Mouse (Mus musculus) erythroid progenitor cell, adult 5-6 weeks (primary cell): Measurements from ENCODE around the gene Snrpc. TPM values are rescaled to one million over a fixed set of nuclear protein-coding genes. Genes with fewer than 3 reads are reported as not detected.

Source experiments
- ATAC-seq: replicated peaks from 2 replicates; pipeline ENCODE4 v1.8.0; 2016; ENCODE audit warnings: moderate number of reproducible peaks, mild to moderate bottlenecking, moderate TSS enrichment, inconsistent platforms; ENCODE audit not compliant: poor library complexity, low FRiP score, severe bottlenecking
- total RNA-seq, 2 experiments: library from RNA; stranded (forward) in 1 of 2; stranded (reverse) in 1 of 2; fragments of 150-400 nt in 1 of 2; fragments of 186-747, 209-891 nt in 1 of 2; gene quantifications; 2 replicates each; pipeline versions ENCODE4 v1.2.3 to v1.2.4; 2015 to 2017; ENCODE audit warnings: low replicate concordance in 2 of 2

The Snrpc gene
- total RNA-seq, 2 experiments from 2014 or later: 29.2 to 80.1 TPM

DNA sequence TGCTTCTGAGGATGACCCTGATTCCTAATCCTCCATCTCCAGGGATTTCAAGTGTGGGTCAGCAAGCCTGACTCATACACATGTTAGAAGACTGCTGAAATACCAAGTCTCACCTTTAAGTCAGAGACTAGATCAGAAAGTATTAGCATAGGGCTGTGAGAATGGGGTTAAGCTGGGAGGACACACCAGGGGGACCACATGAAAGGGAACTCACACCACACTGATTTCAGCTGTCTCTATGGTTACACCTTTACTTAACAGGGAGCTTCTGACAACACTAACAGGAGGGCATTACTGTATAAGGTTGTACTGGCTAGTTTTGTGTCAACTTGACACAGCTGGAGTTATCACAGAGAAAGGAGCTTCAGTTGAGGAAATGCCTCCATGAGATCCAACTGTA lies 23.3 kb upstream of the Snrpc start:
- ATAC-seq: no peak

DNA sequence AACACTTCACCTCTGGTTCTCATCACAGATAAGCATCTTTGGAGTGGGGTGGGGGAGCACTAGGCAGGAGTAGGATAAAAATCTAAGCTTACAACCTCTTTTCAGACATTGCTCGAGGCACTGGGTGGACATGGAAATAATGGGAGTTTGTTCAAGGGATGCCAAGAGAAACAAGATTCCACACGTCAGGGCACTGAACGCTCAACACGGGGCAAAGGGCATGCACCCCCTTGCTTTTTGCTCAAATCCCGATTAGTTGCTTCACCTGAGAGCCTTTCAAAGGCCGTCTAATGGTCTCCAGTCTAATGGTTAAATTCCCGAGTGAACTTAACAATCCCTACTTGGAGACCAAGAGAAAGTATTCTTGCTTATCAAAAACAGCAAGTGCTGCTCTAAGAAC lies 18.9 kb upstream of the Snrpc start:
- no peak for ATAC-seq

DNA sequence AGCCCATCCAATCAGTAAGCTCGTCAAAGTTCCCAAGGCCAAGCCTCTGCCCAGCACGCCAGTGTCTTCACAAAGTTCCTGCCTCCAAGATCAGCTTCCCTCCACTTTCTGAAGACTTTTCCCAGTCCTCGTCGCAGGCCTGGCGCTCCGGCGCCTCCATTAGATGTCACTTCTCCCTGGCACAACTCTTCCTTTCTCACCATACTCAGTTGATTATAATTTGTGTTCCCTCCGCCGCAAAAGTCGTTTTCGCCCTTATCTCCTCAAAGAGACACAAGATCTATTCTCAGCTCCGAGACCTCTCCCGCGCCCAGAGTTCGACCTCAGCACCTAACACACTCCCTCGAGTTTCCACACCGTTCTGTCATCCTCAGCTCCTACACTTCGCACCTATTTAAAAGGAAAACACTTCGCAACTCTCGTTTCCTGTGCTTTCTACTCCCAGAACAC lies 18.4 kb upstream of the Snrpc start:
- peak; percentile 32; the same call in 1 of the 2 replicates for ATAC-seq

DNA sequence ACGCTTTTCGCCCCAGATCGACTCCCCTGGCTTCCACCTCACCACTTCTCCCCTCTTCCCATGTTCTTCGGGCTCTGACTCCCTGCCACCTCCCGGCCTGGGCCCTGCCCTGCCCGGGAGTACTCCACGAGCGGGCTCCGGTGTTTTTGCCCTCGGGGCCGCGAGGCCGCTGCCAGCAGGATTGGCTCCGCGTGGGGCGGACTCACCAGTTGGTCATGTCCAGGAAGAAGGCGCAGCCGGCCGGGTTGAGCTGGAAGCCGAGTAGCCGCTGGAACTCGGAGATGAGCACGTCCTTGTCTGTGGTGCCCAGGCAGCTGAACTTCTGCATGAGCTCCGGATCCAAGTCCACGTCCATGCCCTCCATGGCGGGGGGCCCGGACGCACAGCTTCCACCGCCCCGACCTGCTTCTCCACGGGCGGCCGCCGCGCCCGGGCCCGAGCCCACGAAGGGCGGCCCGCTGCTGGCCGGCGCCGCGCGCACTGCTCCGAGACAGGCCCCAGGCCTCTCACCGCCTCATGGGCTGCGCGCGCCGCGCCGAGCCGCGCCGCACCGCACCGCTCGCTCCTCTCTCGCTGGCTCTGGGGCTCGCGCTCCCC lies 17.9 kb upstream of the Snrpc start:
- ATAC-seq: peak; percentile 11

DNA sequence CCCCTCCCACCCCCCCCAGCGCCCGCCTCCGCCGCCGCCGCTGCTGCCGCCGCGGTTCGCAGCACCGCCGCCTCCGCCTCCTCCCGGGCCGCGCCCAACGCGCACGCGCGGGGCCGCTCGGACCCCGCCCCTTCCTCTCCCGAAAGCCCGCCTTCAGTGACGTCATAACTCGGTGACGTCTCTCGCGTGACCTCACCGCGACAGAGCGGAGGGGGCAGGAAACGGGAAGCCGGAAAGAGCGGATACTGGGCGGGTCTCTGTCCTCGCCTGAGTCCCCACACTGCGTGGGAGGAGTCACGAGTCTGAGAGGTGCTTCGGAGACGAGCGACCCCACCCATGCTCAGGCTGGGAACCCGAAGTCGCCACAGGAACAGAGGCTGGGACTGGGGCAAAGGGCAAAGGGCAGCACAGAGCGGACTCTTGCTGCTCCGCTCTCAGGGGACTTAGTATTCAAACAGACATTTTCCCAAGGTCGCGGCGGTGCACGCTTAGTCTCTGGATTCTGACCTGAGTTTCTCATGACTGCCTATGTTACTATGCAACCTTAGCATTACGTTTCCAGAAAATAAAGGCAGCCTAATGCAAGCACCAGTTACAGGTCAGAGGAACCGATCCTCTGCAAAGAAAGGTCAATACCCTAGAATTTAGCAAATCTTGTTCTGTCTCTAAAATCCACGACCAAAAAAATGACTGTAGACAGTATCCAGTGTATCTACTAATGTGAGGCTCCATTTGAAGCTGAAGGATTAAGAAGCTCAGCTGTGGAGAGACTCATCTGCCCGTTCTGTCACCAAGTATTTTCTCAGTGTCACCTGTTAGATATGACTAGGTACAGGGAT lies 17.2 kb upstream of the Snrpc start, which contains the start of gene D17Wsu92e:
D17Wsu92e (minus strand) TSS at position 81 of the 839 bp plus-strand sequence.
- peak; percentile 83 for ATAC-seq

DNA sequence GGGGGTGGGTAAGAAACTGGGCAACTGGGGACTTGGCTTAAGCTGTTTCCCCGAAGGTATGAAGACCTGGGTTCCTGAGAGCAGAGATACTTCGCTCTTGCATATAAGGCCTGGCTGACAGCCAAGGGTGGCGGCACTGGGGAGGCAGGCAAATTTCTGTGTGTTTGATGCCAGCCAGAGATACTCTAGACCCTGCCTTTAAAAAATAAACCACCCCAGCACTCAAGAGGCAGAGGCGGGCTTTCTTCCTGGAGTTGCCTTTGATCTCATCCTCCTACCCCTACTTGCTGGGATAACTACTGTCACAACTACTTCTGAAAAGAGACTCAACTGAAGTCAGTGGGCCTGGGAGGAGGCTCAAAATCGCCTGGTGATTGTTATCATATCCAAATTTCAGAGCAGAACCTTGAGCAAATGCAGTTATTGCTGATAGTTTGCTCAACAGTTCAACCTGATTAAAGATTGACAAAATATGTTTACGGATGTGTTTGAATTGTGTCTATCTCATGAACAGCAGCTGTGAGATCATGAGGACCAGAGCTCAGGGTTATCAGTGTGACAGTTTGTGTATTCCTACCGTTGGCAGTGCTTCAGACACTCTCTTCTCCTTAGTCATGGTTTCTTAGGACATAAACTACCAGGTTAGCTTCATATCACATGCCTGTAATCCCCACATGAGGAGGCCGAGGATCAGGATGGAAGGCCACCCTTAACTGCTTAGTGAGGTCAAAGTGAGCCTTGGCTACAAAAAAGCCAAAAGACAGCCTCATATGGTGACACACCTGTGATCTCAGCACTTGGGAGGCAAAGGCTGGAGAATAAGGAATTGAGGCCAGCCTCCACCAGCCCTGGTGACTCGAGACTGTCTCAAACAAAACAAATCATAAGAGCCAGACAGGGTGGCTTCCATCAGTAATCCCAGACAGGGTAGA lies 16.3 kb upstream of the Snrpc start:
- ATAC-seq: peak; percentile 60

DNA sequence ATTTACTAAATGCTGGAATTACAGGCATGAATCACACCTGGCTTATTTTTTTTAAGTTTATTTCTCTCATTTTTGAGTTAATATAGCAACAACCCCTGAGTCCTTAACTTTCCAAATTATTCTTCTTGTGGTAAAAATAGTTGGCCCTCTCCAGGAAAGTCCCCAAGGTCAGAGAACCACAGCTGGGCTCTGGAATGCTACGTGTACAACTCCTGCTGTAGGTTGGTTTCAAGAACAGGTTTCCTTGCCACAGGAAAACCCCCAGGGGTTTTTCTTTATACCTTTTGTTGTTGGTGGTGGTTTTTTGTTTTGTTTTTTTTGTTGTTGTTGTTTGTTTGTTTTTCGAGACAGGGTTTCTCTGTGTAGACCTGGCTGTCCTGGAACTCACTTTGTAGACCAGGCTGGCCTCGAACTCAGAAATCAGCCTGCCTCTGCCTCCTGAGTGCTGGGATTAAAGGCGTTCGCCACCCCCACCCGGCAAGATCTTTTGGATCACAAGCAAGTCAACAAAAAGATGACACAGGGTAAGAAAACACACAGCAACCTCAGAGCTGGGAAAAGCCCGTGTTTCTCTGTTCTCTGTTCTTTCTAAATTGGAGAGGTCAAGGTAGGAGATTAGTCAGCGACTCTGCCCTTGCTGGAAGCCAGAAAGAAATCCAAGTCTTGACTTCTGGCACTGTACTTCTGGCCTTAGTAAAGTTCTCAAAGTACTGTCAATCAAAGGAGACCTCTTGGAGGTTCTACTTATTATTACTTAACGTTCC lies 14.6 kb upstream of the Snrpc start:
- ATAC-seq: no peak

DNA sequence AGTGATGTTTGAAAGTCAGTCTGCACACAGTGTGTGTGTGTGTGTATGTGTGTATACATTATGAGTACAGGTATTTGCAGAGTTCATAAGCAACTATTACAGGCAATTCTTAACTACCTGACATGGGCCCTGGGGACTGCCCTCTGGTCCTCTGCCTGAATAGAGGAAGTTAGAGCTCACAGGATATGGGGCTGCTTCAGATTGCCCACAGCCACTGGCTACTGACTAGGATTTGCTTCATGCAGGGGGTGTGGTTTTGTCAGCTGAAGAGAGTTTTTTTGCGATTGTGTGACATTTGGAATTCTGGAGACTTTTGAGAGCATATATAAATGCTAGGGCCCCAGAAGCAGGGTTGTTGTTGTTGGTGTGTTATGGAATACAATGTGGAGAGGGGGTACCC lies 13.0 kb upstream of the Snrpc start:
- ATAC-seq: no peak

DNA sequence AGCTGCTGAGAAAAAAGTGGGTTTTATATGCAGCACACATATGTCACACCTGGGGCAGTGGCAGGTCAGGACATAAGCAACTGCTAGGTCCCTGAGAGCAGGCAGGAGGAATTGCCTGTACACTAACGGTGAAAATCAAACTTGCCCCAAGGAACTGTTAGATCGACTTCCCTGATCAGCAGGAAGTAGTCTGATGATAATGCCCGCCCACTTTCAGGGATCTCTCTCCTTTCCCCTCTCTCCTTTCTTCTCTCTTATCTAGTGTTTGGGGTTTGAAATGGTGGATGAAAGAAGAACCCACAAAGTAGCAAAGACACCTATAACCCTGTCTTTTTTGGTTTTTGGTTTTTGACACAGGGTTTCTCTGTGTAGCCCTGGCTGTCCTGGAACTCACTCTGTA lies 12.4 kb upstream of the Snrpc start:
- ATAC-seq: no peak

DNA sequence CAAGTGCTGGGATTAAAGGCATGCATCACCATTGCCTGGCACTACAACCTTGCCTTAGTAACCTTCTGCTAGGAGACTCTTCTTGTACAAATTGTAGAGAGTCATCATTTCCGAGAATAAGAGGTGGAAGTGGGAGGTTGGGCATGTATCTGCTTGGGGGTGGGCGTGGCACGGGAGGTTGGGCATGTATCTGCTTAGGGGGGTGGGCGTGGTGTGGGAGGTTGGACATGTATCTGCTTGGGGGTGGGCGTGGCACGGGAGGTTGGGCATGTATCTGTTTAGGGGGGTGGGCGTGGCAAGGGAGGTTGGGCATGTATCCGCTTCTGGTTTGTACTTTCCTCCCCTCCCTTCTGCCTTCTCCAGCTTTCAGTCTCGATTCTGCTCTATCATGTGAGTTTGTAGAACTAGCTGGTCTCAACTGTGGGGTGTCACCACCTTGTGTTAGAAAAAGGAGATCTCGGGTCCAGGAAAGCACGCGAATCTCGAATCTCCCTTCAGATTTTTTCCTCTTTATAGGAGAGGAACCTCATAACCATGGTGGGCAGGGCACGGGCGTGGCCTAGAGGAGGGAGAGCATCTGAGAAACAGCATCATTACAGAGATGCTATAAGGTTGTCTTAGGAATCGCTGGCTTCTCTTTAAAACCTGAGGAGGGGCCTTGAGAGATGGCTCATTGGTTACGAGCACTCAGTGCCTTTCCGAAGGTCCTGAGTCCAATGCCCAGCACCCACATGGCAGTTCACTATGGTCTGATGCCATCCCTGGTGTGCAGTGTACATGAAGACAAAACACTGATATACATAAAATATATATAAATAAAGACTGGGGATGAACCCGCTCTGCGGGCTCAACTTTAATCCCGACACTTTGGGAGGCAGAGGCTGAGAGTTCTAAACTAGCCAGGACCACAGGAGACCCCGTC lies 11.7 kb upstream of the Snrpc start:
- peak; percentile 75 for ATAC-seq

DNA sequence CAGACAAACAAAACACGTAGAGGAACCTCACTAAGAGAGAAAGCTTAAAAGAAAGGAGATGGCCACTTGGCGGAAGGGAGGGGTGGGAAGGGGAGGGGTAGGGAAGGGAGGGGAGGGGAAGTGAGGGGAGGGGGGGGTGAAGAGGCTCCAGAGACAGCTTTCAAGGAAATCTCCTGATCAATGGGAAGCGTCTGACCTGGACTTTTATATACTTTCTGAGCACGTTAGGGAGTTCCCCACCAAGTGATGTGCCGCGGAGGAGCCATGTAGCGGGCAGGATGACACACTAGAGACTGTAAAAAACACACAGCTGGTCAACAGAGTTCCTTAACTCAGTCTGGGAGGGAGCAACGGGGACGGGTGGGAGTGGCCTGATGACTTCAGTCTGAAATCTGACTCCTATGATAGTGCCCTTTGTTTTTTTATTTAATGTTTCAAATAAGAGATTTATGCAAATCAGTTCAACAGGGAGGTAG lies 11.0 kb upstream of the Snrpc start:
- no peak for ATAC-seq

DNA sequence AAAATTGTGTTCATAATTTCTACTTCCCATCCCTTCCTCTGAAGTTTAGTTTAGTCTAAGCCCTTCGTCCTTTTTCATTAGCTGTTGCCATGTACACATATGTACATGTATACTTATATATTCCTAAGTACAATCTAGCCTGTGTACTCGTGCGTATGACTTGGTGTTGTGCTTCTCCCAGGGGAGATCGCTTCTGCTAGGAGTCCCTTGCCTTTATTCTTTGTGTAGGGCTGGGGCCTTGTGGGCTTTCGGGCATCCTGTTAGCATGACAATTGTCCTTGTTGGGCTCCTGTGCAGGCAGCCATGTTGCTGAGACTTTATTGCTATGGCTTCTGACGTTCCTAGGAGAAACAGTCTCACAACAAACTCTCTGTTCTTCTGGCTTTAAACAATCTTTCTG lies 10.4 kb upstream of the Snrpc start:
- no peak for ATAC-seq

DNA sequence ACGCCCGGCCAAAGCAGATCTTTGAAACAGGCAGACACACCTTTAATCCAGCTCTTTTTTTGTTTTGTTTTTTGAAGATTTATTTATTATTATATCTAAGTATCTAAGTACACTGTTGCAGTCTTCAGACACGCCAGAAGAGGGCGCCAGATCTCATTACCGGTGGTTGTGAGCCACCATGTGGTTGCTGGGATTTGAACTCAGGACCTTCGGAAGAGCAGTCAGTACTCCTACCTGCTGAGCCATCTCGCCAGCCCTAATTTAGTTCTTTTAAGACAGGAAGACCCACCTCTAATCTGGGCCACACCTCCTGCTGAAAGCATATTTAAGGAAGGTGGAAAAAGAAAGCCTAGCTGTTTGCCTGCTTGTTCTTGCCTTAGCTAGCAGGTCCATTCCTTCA lies 7.5 kb upstream of the Snrpc start:
- no peak for ATAC-seq

DNA sequence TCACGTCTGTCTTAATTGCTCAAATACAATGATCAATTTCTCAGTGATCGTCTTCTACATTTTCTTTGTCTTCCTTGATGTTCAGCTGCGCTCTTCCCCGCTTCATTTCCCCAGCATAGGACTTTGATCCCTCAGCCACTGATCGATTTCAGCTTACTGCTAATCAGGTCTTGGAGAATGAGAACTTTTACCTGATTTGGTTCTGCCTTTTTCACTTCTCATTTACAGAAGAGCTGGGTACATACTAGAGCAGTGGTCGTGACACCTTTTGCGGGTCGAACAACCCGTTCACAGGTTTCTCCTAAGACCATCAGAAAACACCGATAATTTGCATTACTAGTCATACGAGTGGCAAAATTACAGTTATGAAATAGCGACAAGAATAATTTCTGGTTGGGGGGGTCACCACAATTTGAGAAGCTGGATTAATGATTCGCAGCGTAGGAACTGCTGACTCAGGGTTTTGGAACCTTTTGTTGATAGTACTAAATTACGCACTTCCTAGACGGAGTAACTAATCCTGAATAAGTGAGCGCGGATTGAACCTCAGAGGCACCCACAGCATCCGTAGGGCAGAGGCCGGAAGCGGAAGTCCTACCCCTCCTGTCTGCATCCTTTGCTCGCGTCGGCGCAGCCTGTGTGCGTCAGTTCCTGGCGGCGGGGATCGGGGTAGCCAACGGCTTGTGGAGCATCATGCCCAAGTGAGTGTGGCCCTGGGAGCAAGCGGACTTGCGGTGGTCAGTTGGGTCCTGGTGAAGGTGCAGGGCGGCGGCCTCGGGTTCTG lies 1.7 kb downstream of the Snrpc start:
- ATAC-seq: peak; percentile 99

DNA sequence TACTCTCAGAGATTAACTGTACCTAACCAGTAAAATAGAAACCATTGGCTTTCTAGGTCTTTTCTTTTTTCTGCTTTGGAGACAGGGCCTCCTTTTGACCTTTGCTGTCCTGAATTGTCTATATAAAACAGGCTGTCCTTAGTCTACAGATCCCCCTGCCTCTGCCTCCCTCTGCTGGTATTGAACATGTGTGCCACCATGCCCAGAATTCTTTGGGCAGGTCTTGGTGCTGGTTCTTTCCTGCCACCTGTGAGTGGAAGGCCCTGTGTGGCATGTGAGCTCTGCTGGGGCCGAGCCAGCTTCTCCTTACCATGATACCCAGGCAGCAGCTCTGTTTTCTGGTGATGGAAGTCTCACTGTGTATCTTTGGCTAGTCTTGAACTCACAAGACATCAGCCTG lies 10.4 kb downstream of the Snrpc start:
- no peak for ATAC-seq

DNA sequence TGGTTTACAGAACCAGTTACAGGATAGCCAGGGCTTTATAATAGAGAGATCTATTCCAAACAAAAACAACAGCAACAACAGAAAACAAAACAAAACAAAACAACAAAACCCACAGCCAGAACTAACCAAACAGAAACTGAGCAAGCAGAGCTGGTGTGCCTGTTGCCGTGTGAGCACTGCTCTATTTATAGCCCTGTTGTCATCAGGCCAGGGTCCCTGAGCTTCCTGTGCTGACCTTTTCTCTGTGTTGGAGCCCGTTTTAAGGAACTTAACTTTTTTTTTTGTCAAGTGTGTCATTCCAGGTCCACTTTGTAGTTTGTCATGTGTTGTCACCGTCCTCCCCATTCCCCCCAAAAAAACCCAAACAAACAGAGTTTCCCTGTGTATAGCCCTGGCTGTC lies 13.1 kb downstream of the Snrpc start:
- ATAC-seq: no peak

DNA sequence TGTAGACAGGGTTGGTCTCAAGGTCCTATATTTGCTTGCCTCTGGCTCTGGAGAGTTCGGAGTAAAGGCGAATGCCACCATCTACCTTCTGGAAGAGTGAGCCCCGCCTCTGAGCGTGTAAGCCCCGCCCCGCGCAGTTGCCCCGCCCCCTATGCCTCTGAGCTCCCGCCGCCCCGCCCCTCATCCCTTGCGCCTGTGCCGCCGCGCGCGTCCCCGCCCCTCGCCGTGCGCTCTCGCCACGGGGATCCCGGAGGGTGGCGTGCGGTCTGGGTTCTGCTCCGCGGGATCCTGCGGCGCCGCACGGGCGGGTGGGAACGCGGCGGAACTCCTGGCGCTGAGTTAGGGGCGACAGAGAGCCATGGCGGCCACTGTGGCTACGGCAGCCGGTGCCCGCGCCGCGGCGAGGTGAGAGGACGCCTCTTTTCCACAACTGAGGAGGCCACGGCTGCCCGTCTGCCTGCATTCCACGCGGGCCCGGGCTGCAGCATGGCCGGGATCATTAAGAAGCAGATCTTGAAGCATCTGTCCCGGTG lies 18.4 kb downstream of the Snrpc start, which contains the start of gene Uhrf1bp1:
Uhrf1bp1 (plus strand) TSS at position 177 of the 533 bp plus-strand sequence.
- peak; percentile 82 for ATAC-seq
